Mouse (Mus musculus): ENCODE data around the gene Hmgb1. TPM values are rescaled to one million over a fixed set of nuclear protein-coding genes. Genes with fewer than 3 reads are reported as not detected.

Hmgb1 gene
- polyA plus RNA-seq, 1 experiment: 48.1 TPM

- H3K4me1 ChIP-seq (ENCODE audit: control insufficient read depth, insufficient read depth, low read length): peaks cover 5% of the 10 kb centered on the region; the same call in 1 of the 2 replicates
- 84% methylated on average over 6 of the region's 6 CpGs for WGBS
- DNase-seq: no peak
- no peaks in the 10 kb centered on the region for H3K27me3 ChIP-seq (replicated peaks; ENCODE audit: control insufficient read depth, insufficient read depth, low read length)
- no peak overlapping the region for H3K4me3 ChIP-seq (ENCODE audit: insufficient read depth, low read depth, low read length)
- H3K27ac ChIP-seq (ENCODE audit: insufficient read depth, low read depth, low read length): no peak overlapping the region
- H3K36me3 ChIP-seq (ENCODE audit: control insufficient read depth, insufficient read depth, low read length): peaks cover 6% of the 10 kb centered on the region; the same call in 1 of the 2 replicates
- TF ChIP-seq CTCF (conservative IDR thresholded peaks at IDR 0.05; ENCODE audit: insufficient read depth, insufficient read length, low read depth, low read length) (no peak), POLR2A (IDR thresholded peaks at IDR 0.05; ENCODE audit: low read depth, low read length) (no peak)
Measured at GRCm38 (mm10) chr5:149217524-149218357, 33.5 kb upstream of the Hmgb1 start.

GRCm38 (mm10) chr5:149215540-149215939 is 31.3 kb upstream of the Hmgb1 start:
- Histone ChIP-seq H3K4me3 (ENCODE audit: insufficient read depth, low read depth, low read length) (no peak overlapping the region), H3K36me3 (ENCODE audit: control insufficient read depth, insufficient read depth, low read length) (peaks cover 9% of the 10 kb centered on the region; the same call in 1 of the 2 replicates), H3K4me1 (ENCODE audit: control insufficient read depth, insufficient read depth, low read length) (peaks cover 20% of the 10 kb centered on the region), H3K27me3 (replicated peaks; ENCODE audit: control insufficient read depth, insufficient read depth, low read length) (no peaks in the 10 kb centered on the region), H3K27ac (ENCODE audit: insufficient read depth, low read depth, low read length) (no peak overlapping the region)
- TF ChIP-seq POLR2A (IDR thresholded peaks at IDR 0.05; ENCODE audit: low read depth, low read length) (no peak), CTCF (conservative IDR thresholded peaks at IDR 0.05; ENCODE audit: insufficient read depth, insufficient read length, low read depth, low read length) (no peak)
- no peak for DNase-seq
- WGBS: 97% methylated on average over 7 of the region's 7 CpGs

GRCm38 (mm10) chr5:149212806-149213205 is 28.5 kb upstream of the Hmgb1 start:
- Histone ChIP-seq H3K36me3 (ENCODE audit: control insufficient read depth, insufficient read depth, low read length) (peaks cover 9% of the 10 kb centered on the region; the same call in 1 of the 2 replicates), H3K4me3 (ENCODE audit: insufficient read depth, low read depth, low read length) (no peak overlapping the region), H3K27me3 (replicated peaks; ENCODE audit: control insufficient read depth, insufficient read depth, low read length) (no peaks in the 10 kb centered on the region), H3K27ac (ENCODE audit: insufficient read depth, low read depth, low read length) (peak overlapping the region; percentile 66; the same call in 1 of the 2 replicates), H3K4me1 (ENCODE audit: control insufficient read depth, insufficient read depth, low read length) (peaks cover 20% of the 10 kb centered on the region)
- DNase-seq: peak; percentile 62
- WGBS: 37% methylated on average over 4 of the region's 4 CpGs
- TF ChIP-seq POLR2A (IDR thresholded peaks at IDR 0.05; ENCODE audit: low read depth, low read length) (no peak), CTCF (conservative IDR thresholded peaks at IDR 0.05; ENCODE audit: insufficient read depth, insufficient read length, low read depth, low read length) (no peak)

- TF ChIP-seq CTCF (conservative IDR thresholded peaks at IDR 0.05; ENCODE audit: insufficient read depth, insufficient read length, low read depth, low read length): no peak
- TF ChIP-seq POLR2A (IDR thresholded peaks at IDR 0.05; ENCODE audit: low read depth, low read length): no peak
- peak; percentile 51 for DNase-seq
- 61% methylated on average over 4 of the region's 4 CpGs for WGBS
- Histone ChIP-seq H3K27ac (ENCODE audit: insufficient read depth, low read depth, low read length) (peak overlapping the region; percentile 69; the same call in 1 of the 2 replicates), H3K4me3 (ENCODE audit: insufficient read depth, low read depth, low read length) (no peak overlapping the region), H3K4me1 (ENCODE audit: control insufficient read depth, insufficient read depth, low read length) (peaks cover 20% of the 10 kb centered on the region), H3K27me3 (replicated peaks; ENCODE audit: control insufficient read depth, insufficient read depth, low read length) (no peaks in the 10 kb centered on the region), H3K36me3 (ENCODE audit: control insufficient read depth, insufficient read depth, low read length) (peaks cover 9% of the 10 kb centered on the region; the same call in 1 of the 2 replicates)
Measured at GRCm38 (mm10) chr5:149211041-149211440, 26.8 kb upstream of the Hmgb1 start.

- Histone ChIP-seq H3K27me3 (replicated peaks; ENCODE audit: control insufficient read depth, insufficient read depth, low read length) (no peaks in the 10 kb centered on the region), H3K27ac (ENCODE audit: insufficient read depth, low read depth, low read length) (no peak overlapping the region), H3K36me3 (ENCODE audit: control insufficient read depth, insufficient read depth, low read length) (peaks cover 9% of the 10 kb centered on the region; the same call in 1 of the 2 replicates), H3K4me1 (ENCODE audit: control insufficient read depth, insufficient read depth, low read length) (peaks cover 20% of the 10 kb centered on the region), H3K4me3 (ENCODE audit: insufficient read depth, low read depth, low read length) (no peak overlapping the region)
- WGBS: 91% methylated on average over 8 of the region's 8 CpGs
- TF ChIP-seq CTCF (conservative IDR thresholded peaks at IDR 0.05; ENCODE audit: insufficient read depth, insufficient read length, low read depth, low read length) (no peak), POLR2A (IDR thresholded peaks at IDR 0.05; ENCODE audit: low read depth, low read length) (no peak)
- no peak for DNase-seq
Measured at GRCm38 (mm10) chr5:149209328-149209727, 25.0 kb upstream of the Hmgb1 start.

- DNase-seq: no peak
- H3K27me3 ChIP-seq (replicated peaks; ENCODE audit: control insufficient read depth, insufficient read depth, low read length): no peaks in the 10 kb centered on the region
- no peak overlapping the region for H3K27ac ChIP-seq (ENCODE audit: insufficient read depth, low read depth, low read length)
- H3K4me1 ChIP-seq (ENCODE audit: control insufficient read depth, insufficient read depth, low read length): peaks cover 20% of the 10 kb centered on the region
- no peak overlapping the region for H3K4me3 ChIP-seq (ENCODE audit: insufficient read depth, low read depth, low read length)
- peaks cover 8% of the 10 kb centered on the region; the same call in 1 of the 2 replicates for H3K36me3 ChIP-seq (ENCODE audit: control insufficient read depth, insufficient read depth, low read length)
- WGBS: 96% methylated on average over 7 of the region's 7 CpGs
- TF ChIP-seq POLR2A (IDR thresholded peaks at IDR 0.05; ENCODE audit: low read depth, low read length): no peak
- TF ChIP-seq CTCF (conservative IDR thresholded peaks at IDR 0.05; ENCODE audit: insufficient read depth, insufficient read length, low read depth, low read length): no peak
Measured at GRCm38 (mm10) chr5:149208776-149209175, 24.5 kb upstream of the Hmgb1 start.

- H3K4me3 ChIP-seq (ENCODE audit: insufficient read depth, low read depth, low read length): no peak overlapping the region
- H3K27me3 ChIP-seq (replicated peaks; ENCODE audit: control insufficient read depth, insufficient read depth, low read length): no peaks in the 10 kb centered on the region
- TF ChIP-seq CTCF (conservative IDR thresholded peaks at IDR 0.05; ENCODE audit: insufficient read depth, insufficient read length, low read depth, low read length): no peak
- TF ChIP-seq POLR2A (IDR thresholded peaks at IDR 0.05; ENCODE audit: low read depth, low read length): no peak
- peaks cover 3% of the 10 kb centered on the region; the same call in 1 of the 2 replicates for H3K36me3 ChIP-seq (ENCODE audit: control insufficient read depth, insufficient read depth, low read length)
- DNase-seq: no peak
- 87% methylated on average over 6 of the region's 6 CpGs for WGBS
- no peak overlapping the region for H3K27ac ChIP-seq (ENCODE audit: insufficient read depth, low read depth, low read length)
- peaks cover 16% of the 10 kb centered on the region for H3K4me1 ChIP-seq (ENCODE audit: control insufficient read depth, insufficient read depth, low read length)
Measured at GRCm38 (mm10) chr5:149207661-149208060, 23.4 kb upstream of the Hmgb1 start.

Measured in kidney, adult 2 months (tissue).